Mouse (Mus musculus) yolk sac, embryonic 10.5 days (tissue): ENCODE results near the gene Ngrn.

Source experiments
- DNase-seq: peaks from one replicate; pipeline ENCODE4 v3.0.0-alpha.2; 2017; ENCODE audit warnings: low spot score

The Ngrn gene

GRCm38 (mm10) chr7:80307766-80308165, 46.8 kb downstream of the Ngrn start:
- no peak for DNase-seq

- no peak for DNase-seq
Observed at GRCm38 (mm10) chr7:80310771-80311170, 49.8 kb downstream of the Ngrn start.
